Mouse (Mus musculus): Measurements from ENCODE around the gene Farp1. TPM values are rescaled to one million over a fixed set of nuclear protein-coding genes. Genes with fewer than 3 reads are reported as not detected.

Farp1 gene
- total RNA-seq, 2 experiments from 2014 or later = not detected

DNA sequence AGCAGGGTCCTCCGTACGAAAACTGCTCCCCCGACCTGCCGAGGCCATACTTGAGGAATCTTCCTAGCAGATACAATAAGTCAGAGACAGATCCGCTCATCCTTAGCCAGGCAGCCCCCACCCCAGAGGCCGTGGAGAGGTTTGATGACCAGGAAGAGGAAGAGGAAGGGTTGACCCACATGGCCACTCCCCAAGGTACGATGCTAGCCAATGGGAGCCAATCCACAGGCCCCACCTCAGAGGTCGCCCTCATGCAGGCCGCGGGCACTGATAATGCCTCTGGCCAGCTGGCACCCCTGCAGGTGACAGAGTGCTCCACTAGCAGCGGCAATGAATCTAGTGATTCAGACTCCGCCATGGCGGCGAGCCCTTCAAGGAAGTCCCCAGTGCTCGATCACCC, 209.1 kb downstream of the Farp1 start:
- ATAC-seq (replicated peaks; ENCODE audit: low FRiP score, poor library complexity, severe bottlenecking) = 0 out of 2 replicates have a peak, but pooled peaks have one; percentile 14

DNA sequence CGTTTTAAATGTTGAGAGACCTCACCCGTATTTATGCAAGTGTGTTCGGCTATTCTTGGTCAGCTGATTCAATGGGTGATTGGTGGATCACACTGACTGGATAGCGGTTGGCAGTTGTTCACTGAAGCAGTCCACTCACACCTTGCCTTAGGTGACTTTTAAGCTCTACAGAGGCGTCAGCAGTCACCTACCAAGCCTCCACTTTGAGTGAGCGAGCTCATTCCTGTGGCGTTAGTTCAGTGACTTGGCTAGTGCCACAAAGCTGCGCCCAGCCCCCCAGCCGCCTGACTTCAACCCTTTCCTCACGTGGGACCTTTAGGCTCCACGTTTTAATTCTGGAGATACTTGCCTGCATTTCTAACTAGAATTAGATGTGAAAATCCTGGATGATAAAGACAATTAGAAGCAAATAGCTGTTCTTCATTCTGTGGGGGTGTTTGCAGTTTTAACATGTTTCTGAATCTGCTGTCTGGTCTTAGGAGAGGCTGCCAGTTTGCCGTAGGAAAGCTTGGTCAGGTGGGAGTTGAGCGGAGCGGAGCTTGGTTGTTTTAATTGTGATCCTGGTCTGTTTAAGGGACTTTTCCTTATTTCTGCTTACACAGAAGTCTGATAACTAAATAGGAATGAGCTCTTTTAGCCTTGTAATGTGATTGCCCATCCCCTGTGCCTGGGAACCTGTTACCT, 211.2 kb downstream of the Farp1 start:
- ATAC-seq (replicated peaks; ENCODE audit: low FRiP score, poor library complexity, severe bottlenecking) = no peak

DNA sequence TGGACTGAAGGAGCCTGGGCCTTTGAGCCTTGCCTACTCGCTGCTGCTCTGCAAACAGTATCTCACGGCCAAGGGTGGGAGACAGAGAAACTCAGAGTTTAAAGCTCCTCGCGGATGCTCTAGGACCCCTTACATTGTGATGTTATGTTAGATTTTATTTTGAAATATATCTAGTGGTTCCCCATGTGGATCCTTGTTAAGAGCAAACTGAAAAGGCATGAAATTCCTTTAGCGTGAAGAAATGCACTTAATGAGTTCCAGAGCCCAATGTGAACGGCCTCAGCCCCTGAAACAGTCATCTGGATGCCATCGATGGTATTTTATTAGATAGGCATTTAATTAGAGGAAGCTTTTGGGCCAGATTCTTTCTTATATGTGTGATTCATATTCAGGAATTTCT, 212.3 kb downstream of the Farp1 start:
- ATAC-seq (replicated peaks; ENCODE audit: low FRiP score, poor library complexity, severe bottlenecking) = no peak

DNA sequence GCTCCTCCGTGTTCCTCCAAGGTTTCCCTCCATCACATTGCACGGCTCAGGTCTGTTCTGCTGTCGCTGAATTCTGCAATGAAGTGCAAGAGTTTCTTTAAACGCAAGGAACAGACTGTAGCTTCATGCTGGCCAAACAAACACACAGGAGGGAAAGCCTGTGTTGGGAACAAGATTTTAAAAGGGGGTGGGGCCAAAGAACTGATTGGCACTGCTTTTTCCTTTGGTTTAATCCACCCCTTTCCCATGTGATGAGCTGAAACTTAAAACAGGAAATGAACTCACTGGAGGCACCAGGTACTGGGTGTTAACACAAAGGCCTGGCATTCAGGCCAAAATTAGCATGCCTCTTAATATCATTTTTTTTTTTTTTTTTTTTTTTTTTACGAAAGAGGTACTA, 213.3 kb downstream of the Farp1 start:
- ATAC-seq (replicated peaks; ENCODE audit: low FRiP score, poor library complexity, severe bottlenecking) = no peak

DNA sequence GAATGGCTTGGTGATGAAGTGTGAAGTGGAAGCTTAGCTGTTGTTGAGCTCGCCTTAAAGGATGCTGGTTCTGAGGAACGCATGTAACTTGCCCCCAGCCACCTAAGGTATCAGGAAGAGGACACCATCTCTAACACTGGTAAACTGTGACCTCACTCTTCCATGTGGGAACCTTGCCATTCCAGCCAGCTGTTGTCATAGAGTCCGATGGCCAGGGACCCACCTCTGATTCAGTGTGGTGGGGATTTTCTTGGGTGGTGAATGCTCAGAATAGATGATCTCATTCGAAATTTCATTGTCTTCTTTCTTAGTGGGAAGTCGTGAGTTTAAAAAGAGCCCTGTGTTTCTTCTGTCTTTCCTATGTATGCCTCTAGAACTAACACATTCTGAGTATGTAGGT, 216.1 kb downstream of the Farp1 start:
- ATAC-seq (replicated peaks; ENCODE audit: low FRiP score, poor library complexity, severe bottlenecking) = no peak

DNA sequence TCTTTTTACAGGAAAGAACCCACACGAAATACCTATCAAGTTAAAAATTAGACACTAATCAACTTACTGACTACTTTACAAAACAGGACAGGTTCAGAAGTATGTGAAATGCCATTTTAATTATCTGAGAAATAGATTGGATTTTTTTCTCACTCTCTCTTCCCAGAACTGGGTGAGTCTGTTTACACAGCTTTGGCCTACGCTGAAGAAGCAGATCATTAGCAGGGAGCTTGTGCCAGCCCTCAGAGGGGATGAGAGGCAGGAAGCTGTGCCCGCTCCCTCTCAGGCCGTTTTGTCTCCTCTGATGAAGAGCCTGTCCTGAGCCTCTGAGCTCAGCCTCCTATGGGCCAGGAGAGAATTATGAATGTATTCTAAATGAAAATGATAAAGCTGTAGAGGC, 216.7 kb downstream of the Farp1 start:
- no peak for ATAC-seq (replicated peaks; ENCODE audit: low FRiP score, poor library complexity, severe bottlenecking)

DNA sequence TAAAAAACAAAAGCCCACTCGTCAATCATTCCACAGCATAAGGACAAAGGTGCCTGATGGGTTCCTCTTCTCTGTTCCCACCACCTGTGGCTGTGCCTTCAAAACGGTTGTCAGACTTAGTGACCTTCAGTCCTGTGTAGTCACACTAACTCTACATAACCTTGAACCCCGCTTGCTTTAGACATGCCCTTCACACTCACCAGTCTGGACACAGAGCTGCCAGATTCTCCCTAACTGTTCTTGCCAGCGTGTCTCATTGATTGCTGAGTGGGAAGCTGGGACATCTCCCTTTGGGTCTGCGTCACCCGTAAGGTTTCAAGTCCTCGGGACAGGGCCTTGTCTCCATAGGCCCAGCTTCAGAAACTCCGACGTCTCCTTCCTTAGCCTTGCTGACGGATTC, 217.5 kb downstream of the Farp1 start:
- ATAC-seq (replicated peaks; ENCODE audit: low FRiP score, poor library complexity, severe bottlenecking) = no peak

DNA sequence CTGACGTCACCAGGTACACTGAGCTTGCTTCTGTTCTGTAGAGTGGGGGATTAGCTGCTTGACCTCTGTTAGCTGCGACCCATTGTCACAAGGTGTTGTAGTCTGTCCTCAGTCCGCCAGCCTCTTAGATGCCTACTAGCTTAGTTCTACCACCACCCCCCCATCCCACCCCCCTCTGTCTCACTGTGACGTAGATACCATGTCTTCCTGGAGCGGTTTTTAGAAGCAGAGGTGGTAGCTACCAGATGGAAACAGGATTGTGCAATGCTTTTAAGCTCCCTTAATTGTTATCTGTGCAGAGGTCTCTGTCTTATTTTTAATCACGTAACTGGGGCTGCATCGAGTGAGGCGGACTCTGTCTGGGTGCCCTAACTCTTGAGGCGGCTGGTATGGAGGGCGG, 219.9 kb downstream of the Farp1 start:
- ATAC-seq (replicated peaks; ENCODE audit: low FRiP score, poor library complexity, severe bottlenecking) = no peak

DNA sequence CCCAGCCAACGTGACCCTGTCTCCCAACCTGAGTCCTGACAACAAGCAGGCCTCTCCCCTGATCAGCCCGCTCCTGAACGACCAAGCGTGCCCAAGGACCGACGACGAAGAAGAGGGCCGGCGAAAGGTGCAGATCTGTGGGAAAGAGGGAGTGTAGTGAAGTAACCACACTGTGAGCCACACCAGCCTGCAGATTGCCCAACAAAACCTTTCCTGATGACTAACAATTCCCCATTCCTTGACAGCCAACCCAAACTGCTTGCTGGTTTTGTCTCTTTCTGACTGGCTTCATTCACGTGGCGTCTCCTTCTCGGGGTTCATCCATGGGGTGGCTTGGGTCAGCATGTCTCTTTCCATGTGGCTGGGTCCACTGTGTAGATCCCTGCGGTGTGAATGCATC, 220.5 kb downstream of the Farp1 start:
- ATAC-seq (replicated peaks; ENCODE audit: low FRiP score, poor library complexity, severe bottlenecking) = no peak

DNA sequence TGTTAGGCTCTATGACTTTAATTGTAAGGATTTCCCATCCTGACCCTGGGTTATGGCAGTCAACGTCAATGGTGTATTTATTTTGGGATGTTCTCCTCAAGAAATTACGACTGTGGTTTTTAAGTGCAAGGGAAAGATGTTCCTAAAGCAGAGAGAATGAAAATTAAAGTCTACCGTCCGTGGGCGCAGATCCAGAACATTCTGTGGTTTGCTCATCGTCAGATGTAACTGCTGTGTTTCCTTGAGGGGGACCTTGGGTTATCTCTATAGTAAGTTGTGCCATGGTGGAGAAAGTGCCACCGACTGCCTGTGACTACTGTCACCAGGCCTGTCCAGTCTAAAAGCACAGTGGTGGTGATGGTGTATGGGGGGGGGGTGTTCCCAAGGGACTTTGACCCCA, 221.9 kb downstream of the Farp1 start:
- no peak for ATAC-seq (replicated peaks; ENCODE audit: low FRiP score, poor library complexity, severe bottlenecking)

DNA sequence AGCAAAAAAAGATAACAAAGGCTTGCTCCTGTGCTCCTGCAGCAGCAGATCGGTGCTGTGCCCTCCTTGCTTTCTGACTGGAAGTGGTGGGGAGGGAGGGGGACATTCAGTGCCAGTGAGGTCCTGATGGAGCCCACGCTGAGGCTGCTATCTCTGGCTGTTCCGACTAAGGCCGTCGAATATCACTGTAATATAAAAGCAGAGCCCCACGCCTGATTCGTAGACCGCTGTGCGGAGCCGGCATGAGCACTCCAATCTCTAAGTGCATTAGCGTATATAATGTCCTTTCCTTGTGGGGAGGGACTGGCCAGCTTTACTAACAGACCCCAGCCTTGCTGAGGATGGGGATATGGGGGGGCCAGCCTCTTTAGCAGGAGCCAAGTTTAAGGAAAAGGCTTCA, 224.3 kb downstream of the Farp1 start:
- ATAC-seq (replicated peaks; ENCODE audit: low FRiP score, poor library complexity, severe bottlenecking) = no peak

DNA sequence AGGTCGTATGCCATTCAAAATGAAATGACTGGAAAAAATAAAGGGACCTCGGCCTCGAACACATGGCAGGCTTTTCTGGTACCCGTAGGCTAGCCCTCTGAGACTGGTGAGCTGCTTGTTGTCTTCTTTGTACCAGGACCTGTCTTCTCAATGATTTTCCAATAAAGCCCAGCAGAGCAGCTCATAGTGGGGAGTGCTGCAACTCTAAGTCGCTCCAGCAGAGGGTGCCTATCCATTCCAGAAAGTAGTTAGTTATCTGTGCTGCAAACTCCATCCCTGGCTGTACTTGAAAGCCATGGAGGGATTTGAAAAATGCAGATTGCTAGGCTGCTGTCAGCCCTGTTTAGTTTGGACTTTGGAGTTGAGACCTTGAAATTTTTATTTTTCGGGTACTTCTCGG, 224.8 kb downstream of the Farp1 start:
- 0 out of 2 replicates have a peak, but pooled peaks have one; percentile 12 for ATAC-seq (replicated peaks; ENCODE audit: low FRiP score, poor library complexity, severe bottlenecking)

DNA sequence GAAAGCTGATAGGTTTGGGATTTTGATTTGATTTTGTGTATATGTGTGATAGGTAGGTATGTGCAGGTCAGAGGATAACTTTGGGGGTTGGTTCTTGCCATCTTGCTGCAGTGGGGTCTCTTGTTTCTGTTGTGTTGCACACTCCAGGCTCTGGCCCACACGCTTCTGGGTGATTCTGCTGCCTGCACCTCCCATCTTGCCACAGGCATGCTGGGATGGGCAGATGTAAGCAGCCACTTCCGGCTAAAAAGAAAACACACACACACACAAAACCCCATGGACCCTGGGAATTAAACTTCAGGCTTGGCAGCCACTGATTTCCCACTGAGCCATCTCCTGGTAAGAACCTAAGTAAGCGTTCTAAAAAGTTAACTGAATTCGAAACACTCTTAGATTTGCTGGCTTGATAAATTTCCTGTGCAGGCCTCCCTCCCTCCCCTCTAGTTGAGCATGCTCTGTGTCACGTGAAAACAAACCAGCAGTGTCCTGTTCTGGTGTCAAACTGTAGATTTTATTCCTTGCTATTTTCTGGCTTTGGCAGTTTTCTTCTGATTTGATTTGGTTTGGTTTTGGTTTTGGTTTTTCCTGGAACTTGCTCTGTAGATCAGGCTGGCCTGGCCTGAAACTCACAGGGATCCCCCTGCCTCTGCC, 226.4 kb downstream of the Farp1 start:
- no peak for ATAC-seq (replicated peaks; ENCODE audit: low FRiP score, poor library complexity, severe bottlenecking)

DNA sequence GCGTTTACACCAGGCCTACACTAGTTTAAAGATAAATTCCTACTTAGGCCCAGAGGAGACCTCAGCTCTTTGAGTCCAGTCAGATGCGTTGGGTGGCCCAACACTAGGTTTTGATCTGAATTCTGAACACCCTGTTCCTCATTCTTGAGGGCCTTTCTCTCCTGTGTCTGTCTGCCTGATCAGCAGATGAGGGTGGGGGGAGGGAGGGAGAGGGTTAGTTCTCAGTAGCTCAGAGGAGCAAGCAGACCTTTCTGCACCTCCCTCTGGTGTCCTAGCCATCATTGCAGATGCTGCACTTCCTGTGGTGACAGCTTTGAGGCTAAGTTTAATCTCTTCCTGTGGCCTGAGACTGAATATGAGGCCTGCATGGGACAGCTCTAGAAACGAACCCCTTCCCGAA, 227.6 kb downstream of the Farp1 start:
- no peak for ATAC-seq (replicated peaks; ENCODE audit: low FRiP score, poor library complexity, severe bottlenecking)

DNA sequence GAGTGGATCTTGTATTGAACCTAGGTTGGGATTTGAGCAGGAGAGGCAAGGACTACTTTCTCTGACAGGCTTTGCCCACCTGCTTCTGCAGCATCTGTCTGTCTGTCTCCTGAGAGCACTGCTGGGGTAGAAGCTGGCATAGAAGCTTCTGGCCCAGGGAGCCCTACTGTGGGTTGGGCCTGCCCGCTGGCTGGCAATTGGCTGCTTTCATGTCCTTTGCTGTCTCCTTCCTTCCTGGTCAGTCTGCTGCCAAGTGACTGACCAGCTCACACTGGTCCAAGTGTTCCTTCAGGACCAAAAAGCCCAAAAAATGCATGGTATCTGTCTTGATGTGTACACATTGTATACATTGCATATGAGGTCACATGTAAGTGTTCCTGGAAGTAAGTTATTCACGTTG, 228.9 kb downstream of the Farp1 start:
- ATAC-seq (replicated peaks; ENCODE audit: low FRiP score, poor library complexity, severe bottlenecking) = no peak

DNA sequence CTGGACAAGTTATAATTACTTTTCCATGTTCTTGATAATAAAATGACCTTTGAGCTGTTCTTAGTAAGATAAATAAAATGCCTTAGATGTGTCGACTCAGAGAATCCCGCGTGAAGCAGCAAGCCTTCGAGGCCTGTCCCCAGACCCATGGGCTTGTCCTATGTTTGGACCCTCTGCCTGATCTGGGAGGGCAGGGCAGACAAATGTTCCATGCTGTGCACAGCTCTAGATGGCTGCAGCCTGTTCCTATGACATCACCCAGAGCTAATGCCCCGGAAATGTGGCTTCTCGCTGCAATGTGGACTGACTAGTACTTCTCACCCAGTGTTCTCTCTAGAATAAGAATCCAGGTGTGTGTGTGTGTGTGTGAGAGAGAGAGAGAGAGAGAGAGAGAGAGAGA, 229.5 kb downstream of the Farp1 start:
- no peak for ATAC-seq (replicated peaks; ENCODE audit: low FRiP score, poor library complexity, severe bottlenecking)

DNA sequence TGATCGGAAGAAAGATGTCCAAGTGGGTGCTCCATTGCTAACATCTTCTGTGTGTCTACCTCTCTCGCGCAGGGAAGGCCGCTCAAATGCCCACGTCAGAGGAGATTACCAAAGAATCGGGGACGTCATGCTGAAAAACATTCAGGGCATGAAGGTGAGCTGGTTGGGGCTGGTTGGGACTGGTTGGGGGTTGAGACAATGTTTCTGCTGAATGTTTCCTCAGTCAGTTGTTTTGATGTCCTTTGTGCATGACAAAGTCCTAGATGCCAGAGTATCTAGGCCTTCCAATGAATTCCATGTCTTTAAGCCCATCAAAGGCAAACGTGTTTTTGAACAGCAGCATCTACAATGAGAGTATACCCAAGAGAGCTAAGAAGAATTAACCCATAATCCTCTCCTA, 232.8 kb downstream of the Farp1 start:
- no peak for ATAC-seq (replicated peaks; ENCODE audit: low FRiP score, poor library complexity, severe bottlenecking)

DNA sequence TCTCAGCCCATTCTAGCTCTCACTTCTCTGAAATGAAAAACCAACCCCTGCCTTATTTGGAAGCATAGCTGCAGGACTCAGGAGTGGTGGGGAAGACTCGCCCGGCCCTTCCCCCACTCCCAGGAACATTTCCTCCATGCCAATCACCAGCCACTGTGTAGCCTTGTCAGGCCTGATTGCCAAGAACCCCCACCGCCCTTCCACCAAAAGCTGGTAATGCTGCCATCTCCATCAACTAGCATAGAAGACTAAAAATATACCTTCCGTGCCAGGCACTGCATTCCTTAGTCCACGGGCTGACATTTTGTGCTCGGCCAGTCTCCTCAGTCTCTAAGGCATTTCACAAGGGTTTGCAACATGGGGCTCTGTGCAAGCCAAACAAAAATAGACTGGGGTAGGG, 235.5 kb downstream of the Farp1 start:
- ATAC-seq (replicated peaks; ENCODE audit: low FRiP score, poor library complexity, severe bottlenecking) = no peak

DNA sequence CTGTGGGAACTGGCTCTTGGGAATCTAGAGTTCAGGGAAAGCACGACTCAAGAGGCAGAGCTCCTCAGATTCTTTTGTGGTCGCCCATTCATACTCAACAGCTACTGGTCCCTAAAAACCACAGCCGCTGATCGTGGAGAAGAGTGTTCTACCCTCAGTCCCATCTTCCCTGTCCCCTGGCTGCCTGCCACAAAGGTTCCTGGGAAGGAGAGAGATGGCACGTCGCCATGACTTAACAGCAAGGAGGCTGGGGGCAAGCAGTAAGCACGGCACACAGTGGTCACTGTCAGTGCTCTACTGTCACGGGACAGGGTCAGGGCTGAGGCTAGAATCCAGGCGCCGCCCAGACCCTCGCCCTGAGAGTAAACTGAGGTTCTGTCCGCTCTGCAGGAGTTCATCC, 240.0 kb downstream of the Farp1 start:
- ATAC-seq (replicated peaks; ENCODE audit: low FRiP score, poor library complexity, severe bottlenecking) = no peak

DNA sequence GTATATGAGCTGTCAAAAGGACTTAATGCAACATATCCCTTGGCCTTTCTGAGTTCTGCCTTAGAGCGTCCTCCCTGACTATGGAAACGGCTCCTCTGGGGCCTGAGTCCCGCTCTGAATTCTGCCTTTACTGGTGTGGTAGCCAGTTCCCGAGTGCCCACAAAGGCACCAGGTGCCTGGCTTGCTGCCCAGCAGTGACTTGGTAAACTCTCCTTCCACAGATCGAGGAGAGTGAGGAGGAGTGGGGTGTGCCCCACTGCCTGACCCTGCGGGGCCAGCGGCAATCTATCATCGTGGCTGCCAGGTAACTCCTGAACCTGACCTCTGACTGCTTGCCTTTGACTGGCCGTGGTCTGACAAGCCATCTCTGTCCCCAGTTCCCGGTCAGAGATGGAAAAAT, 241.0 kb downstream of the Farp1 start:
- ATAC-seq (replicated peaks; ENCODE audit: low FRiP score, poor library complexity, severe bottlenecking) = no peak

DNA sequence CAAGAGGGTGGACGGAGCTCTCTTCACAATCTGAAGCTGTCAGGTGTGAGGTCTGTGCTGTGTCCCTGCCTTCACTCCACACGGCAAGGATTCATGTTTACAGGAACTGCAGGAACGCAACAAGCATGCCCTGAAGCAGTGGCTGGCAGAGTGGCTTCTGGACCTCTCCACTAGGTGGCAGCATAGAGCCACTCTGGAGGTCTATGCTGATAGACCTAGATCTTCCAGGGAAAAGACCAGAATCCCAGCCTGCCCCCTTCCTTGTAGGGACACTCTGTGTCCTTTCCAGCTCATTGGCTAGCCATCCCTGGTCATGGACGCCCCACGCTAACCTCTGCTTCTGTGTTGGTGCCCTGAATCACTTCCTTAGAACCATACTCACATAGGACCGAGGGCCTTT, 244.1 kb downstream of the Farp1 start:
- peak; percentile 57 for ATAC-seq (replicated peaks; ENCODE audit: low FRiP score, poor library complexity, severe bottlenecking)
